In genomic region chr14:22905741-22906667, GRCm38 (mm10) we compare ENCODE assay signal across 8 mouse cellular contexts.
A peak's percentile ranks its signal among the peaks of the same experiment; 100 is the strongest.
DNase-seq lines count a peak whose midpoint lies in the region; ATAC-seq lines count a peak whose summit lies in the region.

No protein-coding gene starts in this region.

- WGBS in lung, embryonic 15.5 days: 42% methylated on average over 7 of the region's 7 CpGs
- 63% methylated on average over 7 of the region's 7 CpGs for WGBS in liver, embryonic 12.5 days (ENCODE audit: insufficient replicate concordance)

- no peaks in the 10 kb centered on the region for H3K36me3 ChIP-seq in lung, embryonic 15.5 days
- H3K36me3 ChIP-seq in liver, embryonic 12.5 days: no peaks in the 10 kb centered on the region

- H3K9me3 ChIP-seq in lung, embryonic 15.5 days: no peaks in the 10 kb centered on the region
- no peaks in the 10 kb centered on the region for H3K9me3 ChIP-seq in liver, embryonic 12.5 days (replicated peaks)

- intact Hi-C loops in heart, postnatal 14 days (cut with DNase I): no loop called here

- H3K4me2 ChIP-seq in lung, embryonic 15.5 days: no peak overlapping the region
- H3K4me2 ChIP-seq in liver, embryonic 12.5 days: no peak overlapping the region

- H3K27me3 ChIP-seq in lung, embryonic 15.5 days: no peaks in the 10 kb centered on the region
- H3K27me3 ChIP-seq in liver, embryonic 12.5 days (replicated peaks): no peaks in the 10 kb centered on the region

- peak; percentile 71 for ATAC-seq in lung, embryonic 15.5 days (ENCODE audit: borderline replicate concordance, extremely low read depth, low FRiP score, low TSS enrichment)
- ATAC-seq in liver, embryonic 12.5 days: no peak
- no peak for ATAC-seq in megakaryocyte, adult 5-6 weeks (ENCODE audit: poor library complexity, severe bottlenecking)

- H3K4me1 ChIP-seq in lung, embryonic 15.5 days: peaks cover 15% of the 10 kb centered on the region
- H3K4me1 ChIP-seq in liver, embryonic 12.5 days: no peaks in the 10 kb centered on the region

- peak; percentile 49 for DNase-seq in embryo, embryonic 10 days (ENCODE audit: low spot score)
- DNase-seq in embryo, embryonic 9.5 days (ENCODE audit: extremely low spot score): no peak
- DNase-seq in NIH3T3 (ENCODE audit: low read depth): peak; percentile 50
- peak; percentile 4 to 15 for DNase-seq in heart, postnatal 14 days
- no peak for DNase-seq in urinary bladder, postnatal 25 days (ENCODE audit: low spot score)

- peak overlapping the region; percentile 20 for H3K27ac ChIP-seq in lung, embryonic 15.5 days
- H3K27ac ChIP-seq in liver, embryonic 12.5 days: no peak overlapping the region

- H3K4me3 ChIP-seq in lung, embryonic 15.5 days: no peak overlapping the region
- no peak overlapping the region for H3K4me3 ChIP-seq in liver, embryonic 12.5 days

- H3K9ac ChIP-seq in lung, embryonic 15.5 days: no peak overlapping the region
- H3K9ac ChIP-seq in liver, embryonic 12.5 days: no peak overlapping the region

Comparison
In these comparisons a context has a peak if more than half of its experiments do, and no peak if none do; other contexts are left out.
1. DNase-seq: peak in embryo, embryonic 10 days (single experiment), NIH3T3 (single experiment) and heart, postnatal 14 days (2 of 2); none in embryo, embryonic 9.5 days (single experiment) and urinary bladder, postnatal 25 days (single experiment).